Mouse (Mus musculus) olfactory bulb, adult 2 months (tissue): ENCODE results near the gene Krt20. TPM values are rescaled to one million over a fixed set of nuclear protein-coding genes. Genes with fewer than 3 reads are reported as not detected.

Experiments used
- H3K27ac ChIP-seq: fragments of 200-500 bp; 2 replicates; pipeline ENCODE4 v1.5.1; 2012; ENCODE audit warnings: low read depth, low read length; ENCODE audit not compliant: insufficient read depth
- H3K4me1 ChIP-seq: fragments of 200-500 bp; 2 replicates; pipeline ENCODE4 v1.6.1; 2012; ENCODE audit warnings: low read length; ENCODE audit not compliant: control insufficient read depth, insufficient read depth
- H3K4me3 ChIP-seq: fragments of 200-500 bp; 2 replicates; pipeline ENCODE4 v1.5.1; 2012; ENCODE audit warnings: mild to moderate bottlenecking, low read depth, low read length, moderate library complexity; ENCODE audit not compliant: insufficient read depth
- CTCF ChIP-seq: fragments of 200-500 bp; IDR thresholded peaks from 2 replicates; pipeline ENCODE4 v1.5.1; 2012; ENCODE audit warnings: low read depth, mild to moderate bottlenecking, low read length, moderate library complexity; ENCODE audit not compliant: insufficient read depth
- POLR2A ChIP-seq: fragments of 200-500 bp; IDR thresholded peaks from 2 replicates; pipeline ENCODE4 v1.6.1; 2012; ENCODE audit warnings: mild to moderate bottlenecking, low read depth, low read length, moderate library complexity; ENCODE audit not compliant: insufficient read depth
- WGBS: fragments of 180-500 bp; shearing (Covaris S2); methylation state at CpG from one replicate; pipeline ENCODE4 v1.1.7; 2018; 5-methylcytosine and 5-hydroxymethylcytosine counted together
- polyA plus RNA-seq: library from polyadenylated mRNA; stranded (reverse); fragments of >200 nt; gene quantifications from 2 replicates; pipeline ENCODE4 v1.2.4, GENCODE M21; 2012; ENCODE audit warnings: low replicate concordance; ENCODE audit not compliant: missing spikeins, insufficient read depth, insufficient read length

Krt20 gene
- polyA plus RNA-seq: not detected in 2 replicates

GRCm38 (mm10) chr11:99437972-99438371 lies at the start of gene Krt20:
Gene Krt20, minus strand, starts transcription at chr11:99438150.
- WGBS: 60% methylated on average over 10 of the region's 10 CpGs
- TF ChIP-seq POLR2A (no peak), CTCF (no peak)
- Histone ChIP-seq H3K27ac (no peak within 1 kb of the TSS), H3K4me3 (no peak within 1 kb of the TSS), H3K4me1 (peaks cover 12% of the 10 kb centered on the region)

GRCm38 (mm10) chr11:99474981-99475380 lies 37.0 kb upstream of the Krt20 start:
- Histone ChIP-seq H3K4me1 (no peaks in the 10 kb centered on the region), H3K27ac (no peak overlapping the region), H3K4me3 (no peak overlapping the region)
- TF ChIP-seq CTCF (no peak), POLR2A (no peak)
- 74% methylated on average over 3 of the region's 3 CpGs for WGBS

GRCm38 (mm10) chr11:99473433-99473832 lies 35.5 kb upstream of the Krt20 start:
- no peak overlapping the region for H3K27ac ChIP-seq
- no peak for TF ChIP-seq CTCF
- H3K4me3 ChIP-seq: no peak overlapping the region
- 85% methylated on average over 6 of the region's 6 CpGs for WGBS
- H3K4me1 ChIP-seq: peaks cover 3% of the 10 kb centered on the region

- Histone ChIP-seq H3K4me1 (peaks cover 3% of the 10 kb centered on the region), H3K27ac (no peak overlapping the region), H3K4me3 (no peak overlapping the region)
- no peak for TF ChIP-seq POLR2A
- no peak for TF ChIP-seq CTCF
- 43% methylated on average over 4 of the region's 4 CpGs for WGBS
These were observed 34.5 kb upstream of the Krt20 start for GRCm38 (mm10) chr11:99472405-99472804.

- Histone ChIP-seq H3K4me3 (no peak overlapping the region), H3K4me1 (peaks cover 3% of the 10 kb centered on the region), H3K27ac (no peak overlapping the region)
- no peak for TF ChIP-seq POLR2A
- TF ChIP-seq CTCF: no peak
- WGBS: 91% methylated on average over 6 of the region's 6 CpGs
These were observed 34.0 kb upstream of the Krt20 start for GRCm38 (mm10) chr11:99471946-99472345.

GRCm38 (mm10) chr11:99469228-99469627 lies 31.3 kb upstream of the Krt20 start:
- H3K4me1 ChIP-seq: peaks cover 3% of the 10 kb centered on the region
- no peak overlapping the region for H3K27ac ChIP-seq
- no peak overlapping the region for H3K4me3 ChIP-seq
- TF ChIP-seq CTCF: no peak
- no peak for TF ChIP-seq POLR2A
- 91% methylated on average over 4 of the region's 4 CpGs for WGBS

GRCm38 (mm10) chr11:99468566-99468965 lies 30.6 kb upstream of the Krt20 start:
- Histone ChIP-seq H3K4me1 (peaks cover 3% of the 10 kb centered on the region), H3K27ac (no peak overlapping the region), H3K4me3 (no peak overlapping the region)
- no peak for TF ChIP-seq CTCF
- TF ChIP-seq POLR2A: no peak
- WGBS: 61% methylated on average over 11 of the region's 11 CpGs

- Histone ChIP-seq H3K27ac (no peak overlapping the region), H3K4me3 (no peak overlapping the region), H3K4me1 (peaks cover 3% of the 10 kb centered on the region)
- WGBS: 43% methylated on average over 7 of the region's 7 CpGs
- TF ChIP-seq POLR2A (no peak), CTCF (no peak)
These were observed 28.4 kb upstream of the Krt20 start for GRCm38 (mm10) chr11:99466316-99466715.

GRCm38 (mm10) chr11:99464836-99465235 lies 26.9 kb upstream of the Krt20 start:
- 4% methylated on average over 5 of the region's 5 CpGs for WGBS
- peaks cover 3% of the 10 kb centered on the region for H3K4me1 ChIP-seq
- no peak overlapping the region for H3K4me3 ChIP-seq
- H3K27ac ChIP-seq: no peak overlapping the region
- TF ChIP-seq CTCF (peak; percentile 51), POLR2A (no peak)

- Histone ChIP-seq H3K4me1 (no peaks in the 10 kb centered on the region), H3K4me3 (no peak overlapping the region), H3K27ac (no peak overlapping the region)
- 11% methylated on average over 8 of the region's 8 CpGs for WGBS
- TF ChIP-seq CTCF: peak; percentile 63
- TF ChIP-seq POLR2A: no peak
These were observed 25.2 kb upstream of the Krt20 start for GRCm38 (mm10) chr11:99463155-99463554.
